Mouse (Mus musculus) liver (tissue): ENCODE measurements around the gene Acsl3.

Experiments
- DNase-seq: peaks from one replicate; pipeline ENCODE4 v3.0.0-alpha.2; 2020; ENCODE audit warnings: mixed read lengths

Acsl3 gene

DNA sequence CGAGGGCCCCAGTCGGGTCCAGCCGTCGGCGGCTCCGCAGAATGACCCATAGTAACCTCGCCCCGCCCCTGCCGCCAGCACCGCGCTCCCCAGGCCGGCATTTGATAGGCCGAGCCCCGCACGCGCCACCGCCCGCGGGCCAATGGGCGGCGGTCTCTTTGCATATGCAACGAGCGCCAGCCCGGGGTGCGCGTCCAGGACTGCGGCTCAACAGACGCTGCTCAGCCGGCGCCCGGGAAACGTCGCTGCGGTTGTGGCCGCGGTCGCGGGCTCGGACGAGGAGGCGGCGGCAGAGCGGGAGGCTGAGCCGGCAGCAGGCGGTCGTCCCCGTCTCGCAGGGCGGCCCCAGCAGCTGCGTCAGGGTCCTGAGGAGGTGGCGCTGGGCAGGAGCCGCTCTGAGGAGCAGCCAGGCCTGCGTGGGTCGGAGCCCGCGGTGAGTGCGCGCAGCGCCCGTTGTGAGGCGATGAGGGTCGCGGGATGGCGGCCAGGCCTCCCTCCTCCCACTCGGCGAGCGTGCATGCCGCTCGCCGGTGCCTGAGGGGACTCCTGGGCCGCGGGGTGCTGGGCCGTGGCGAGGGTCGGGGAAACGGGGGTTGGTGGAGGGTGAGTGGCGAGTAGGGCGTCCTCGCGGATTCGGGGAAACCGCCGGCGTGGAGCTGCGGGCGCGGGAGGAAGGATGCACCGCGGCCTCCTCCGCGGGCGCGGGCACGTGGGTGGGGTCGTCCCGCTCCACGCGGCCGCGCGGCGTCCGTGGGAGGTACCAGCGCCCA lies at the start of gene Acsl3, which contains the start of gene Utp14b:
Gene Acsl3, plus strand, starts transcription at position 155 of the 770 bp plus-strand sequence.
Gene Utp14b, plus strand, starts transcription at position 368 of the 770 bp plus-strand sequence.
- peak; percentile 97 for DNase-seq

DNA sequence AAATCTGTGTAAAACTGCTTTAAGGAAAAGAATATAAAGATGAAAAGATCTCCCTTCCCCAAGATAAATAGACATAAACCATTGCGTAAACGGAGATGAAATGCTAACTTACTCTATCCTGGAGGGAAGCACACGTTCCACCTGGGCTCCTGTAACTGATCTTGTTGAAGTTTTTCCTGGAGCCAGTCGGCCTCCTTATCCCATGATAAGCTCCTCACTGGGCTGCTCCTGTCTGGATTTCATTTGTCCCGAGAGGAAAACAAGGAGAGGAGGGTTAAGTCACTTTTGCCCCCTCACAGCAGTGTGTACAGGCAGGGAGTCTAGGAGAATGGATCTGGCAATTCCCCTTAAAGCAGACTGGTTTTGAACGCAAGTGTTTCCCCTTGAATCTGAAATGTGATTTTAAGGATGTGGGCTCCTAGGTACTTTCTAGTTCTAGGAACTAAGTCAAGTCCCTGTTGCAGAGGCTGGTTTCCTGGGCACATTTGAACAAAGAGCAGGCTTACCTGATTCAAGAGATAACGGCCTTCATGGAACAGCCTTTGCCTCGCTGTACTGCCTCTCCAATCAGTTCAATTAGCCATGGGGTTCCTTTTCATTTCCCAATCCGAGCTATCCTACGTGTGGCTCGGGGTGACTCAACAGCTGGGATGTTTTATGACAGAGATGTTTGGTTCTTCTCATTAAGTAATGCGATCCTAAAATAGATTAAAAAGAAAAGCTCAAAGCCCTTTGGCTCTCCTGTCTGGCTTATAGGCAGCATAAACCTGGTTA lies 48.3 kb upstream of the Acsl3 start:
- DNase-seq, result no peak

DNA sequence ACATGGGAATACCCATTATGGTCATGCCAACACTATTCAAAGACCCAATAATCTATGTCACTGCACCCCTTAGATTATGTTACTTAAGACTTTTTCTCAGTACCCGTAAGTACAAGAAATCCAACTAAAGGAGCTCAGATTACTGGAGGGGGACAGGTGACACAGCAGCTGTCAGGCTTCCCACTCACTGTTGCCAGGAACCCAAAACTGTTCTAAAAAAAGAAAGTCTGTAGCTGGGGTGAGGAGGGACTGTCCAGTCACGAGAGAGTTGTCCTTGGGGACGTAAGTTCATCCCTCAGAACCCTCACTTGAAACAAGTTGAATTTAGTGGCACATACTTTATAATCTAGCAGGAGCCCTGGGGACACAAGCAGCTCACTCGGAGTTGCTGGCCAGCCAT lies 46.6 kb upstream of the Acsl3 start:
- DNase-seq, result no peak

DNA sequence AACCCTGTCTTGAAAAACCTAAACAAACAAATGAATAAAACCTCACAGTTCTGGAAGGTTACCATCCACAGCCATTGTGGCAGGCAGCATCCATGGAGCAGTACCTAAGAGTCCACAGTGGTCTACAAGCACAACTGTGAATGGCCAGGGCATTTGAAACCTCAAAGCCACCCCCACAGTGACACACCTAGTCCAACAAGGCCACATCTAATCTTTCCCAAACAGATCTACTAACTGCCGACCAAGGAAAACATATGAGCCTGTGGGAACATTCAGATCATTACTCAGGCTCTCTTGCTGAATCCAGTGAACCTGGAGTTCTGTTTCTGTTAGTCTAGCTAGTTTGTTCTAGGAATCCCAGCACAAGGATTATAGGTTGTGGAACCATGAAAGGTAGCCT lies 44.7 kb upstream of the Acsl3 start:
- no peak for DNase-seq

DNA sequence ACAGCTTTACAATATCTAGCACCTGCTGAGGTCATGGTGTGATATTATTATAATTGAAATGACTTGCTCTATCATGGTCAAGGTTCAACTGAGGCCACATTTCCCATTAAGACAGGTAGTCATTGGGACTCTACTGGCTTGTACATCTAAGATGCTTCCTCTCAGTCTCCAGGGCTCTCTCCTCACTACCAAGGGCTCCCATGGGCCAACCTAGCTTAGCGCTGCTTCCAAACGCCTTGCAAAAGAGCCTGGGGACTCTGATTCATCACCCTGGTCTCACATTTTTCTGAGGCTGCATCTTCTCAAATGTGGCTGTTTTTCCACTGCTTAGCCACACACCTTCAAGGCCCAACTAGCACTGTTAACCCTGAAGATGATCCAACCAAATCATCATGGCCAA lies 33.3 kb upstream of the Acsl3 start:
- no peak for DNase-seq

DNA sequence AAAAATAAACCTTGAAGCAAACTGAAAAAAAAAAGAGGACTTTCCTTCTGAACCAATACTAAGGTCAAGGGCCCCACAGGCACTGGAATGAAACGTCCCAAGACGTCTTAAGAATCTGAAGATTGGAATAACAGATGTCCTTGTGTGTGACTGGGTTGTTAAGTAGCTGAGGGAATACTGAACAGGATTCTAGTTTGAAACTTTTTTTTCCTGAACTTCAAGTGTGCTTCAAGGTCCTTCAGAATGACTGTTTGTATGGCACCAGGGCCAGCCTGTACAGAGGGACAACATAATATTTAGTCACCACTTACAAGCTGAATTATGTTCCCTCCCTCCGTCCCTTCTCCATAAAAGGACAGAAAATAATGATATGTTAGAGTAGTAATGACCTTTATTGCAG lies 23.1 kb upstream of the Acsl3 start:
- DNase-seq, result no peak

DNA sequence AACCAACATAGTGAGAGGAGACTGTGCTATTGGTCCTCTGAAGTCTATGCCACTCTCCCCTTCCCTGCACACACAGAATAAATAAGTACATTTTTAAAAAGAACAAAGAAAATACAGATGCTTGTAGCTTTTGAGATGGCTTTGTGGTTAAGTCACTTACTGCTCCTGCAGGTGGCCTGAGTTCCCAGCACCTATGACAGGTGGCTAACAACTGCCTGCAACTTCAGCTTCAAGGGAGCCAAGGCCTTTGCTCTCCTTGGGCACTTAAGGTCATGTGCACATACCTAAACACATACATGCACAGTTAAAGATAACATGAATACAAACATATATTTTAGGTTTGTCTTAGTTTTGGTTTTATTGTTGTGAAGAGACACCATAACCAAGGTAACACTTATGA lies 16.8 kb upstream of the Acsl3 start:
- DNase-seq, result no peak

DNA sequence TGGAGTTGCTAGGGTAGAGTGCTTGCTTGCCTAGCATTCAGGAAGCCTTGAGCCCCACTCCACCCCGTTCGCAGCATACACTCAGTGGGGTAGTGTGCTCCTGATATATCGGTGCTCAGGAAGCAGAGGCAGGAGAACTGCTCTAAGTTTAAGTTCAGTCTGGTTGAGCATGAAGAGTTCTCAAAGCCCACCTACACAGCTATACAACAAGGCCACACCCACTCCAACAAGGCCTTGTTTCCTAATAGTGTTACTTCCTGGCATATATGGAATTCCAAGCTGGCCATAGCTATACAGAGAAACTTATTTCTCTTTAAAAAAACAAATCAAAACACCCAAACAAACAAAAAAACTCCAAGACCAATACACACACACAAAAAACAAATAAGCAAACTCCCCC lies 15.8 kb upstream of the Acsl3 start:
- no peak for DNase-seq

DNA sequence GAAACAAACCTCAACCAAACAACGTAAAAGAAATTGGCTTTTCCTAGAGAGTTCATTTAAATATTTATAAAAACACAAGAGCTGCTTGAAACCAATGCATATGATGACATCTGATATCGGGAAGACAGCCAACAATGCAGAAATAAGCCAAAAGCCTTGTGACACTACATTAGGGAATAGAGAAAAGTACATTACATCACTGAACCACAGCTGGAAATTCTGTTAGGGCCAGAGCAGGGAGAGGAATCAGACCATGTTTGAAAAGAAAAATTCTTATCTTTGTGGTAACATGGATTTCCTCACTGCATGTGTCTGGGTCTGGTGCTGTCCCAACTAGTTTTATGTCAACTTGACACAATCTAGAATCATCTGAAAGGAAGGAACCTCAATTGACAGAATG lies 15.4 kb upstream of the Acsl3 start:
- DNase-seq, result no peak

DNA sequence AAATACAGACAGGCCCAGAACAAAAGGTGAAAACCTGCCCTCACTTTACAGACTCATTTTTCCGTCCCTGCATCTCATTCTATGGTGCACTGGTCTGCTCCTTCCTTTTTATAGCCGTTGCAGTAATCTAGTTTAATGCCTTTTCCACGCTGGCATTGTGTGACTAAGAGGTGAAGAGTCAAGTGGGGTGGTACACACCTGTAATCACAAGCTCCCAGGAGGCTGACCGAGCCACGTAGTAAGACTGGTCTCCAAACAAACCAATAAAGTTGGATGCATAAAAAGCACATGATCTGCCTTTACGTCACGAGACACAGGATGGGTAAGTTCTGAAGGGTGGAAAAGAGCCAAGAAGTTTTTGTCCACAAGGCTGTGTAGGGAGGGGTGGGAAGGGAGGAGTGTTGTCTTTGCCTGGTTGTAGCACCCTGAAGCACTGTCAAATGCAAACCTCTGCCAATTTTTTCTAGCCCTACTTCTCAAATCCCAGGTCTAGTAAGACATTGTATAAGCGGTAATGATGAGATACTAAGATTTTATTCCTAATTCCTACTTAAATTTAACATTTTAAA lies 10.2 kb upstream of the Acsl3 start:
- no peak for DNase-seq

DNA sequence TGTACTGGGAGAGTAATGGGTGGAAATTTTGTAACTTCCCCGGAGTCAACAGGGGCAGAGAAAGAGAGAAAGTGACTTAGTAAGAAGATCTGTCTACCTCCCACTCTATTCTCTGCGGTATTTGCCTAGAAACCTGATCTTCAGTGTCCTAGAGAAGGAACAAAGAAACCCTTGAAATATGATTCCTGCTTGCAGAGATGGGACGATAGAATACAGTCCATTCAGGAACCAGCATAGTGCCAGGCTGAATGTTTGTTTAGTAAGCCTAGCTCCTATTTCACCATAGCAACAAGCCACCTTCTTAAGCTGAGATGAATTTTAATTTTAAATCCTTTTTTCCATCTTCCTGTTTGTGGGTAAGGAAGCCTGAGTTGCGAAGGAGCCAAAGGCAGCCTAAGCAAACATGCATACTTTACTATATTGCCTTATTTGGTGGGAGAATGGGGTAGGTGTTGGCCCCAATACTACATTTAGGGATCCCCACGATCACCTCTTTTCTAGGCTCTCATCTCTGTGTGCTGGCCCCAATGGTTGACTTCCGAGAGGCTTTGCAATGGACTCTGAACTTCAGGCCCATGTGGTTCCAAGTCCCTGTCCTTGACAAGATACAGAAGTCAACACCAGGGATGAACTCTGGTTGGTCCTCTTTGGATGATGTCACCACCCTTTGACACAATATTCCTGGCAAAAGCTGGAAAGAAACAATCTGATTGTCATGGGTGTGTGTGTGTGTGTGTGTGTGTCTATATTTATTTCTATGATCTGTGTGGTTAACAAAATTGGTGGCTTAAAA lies 8.2 kb upstream of the Acsl3 start:
- no peak for DNase-seq

DNA sequence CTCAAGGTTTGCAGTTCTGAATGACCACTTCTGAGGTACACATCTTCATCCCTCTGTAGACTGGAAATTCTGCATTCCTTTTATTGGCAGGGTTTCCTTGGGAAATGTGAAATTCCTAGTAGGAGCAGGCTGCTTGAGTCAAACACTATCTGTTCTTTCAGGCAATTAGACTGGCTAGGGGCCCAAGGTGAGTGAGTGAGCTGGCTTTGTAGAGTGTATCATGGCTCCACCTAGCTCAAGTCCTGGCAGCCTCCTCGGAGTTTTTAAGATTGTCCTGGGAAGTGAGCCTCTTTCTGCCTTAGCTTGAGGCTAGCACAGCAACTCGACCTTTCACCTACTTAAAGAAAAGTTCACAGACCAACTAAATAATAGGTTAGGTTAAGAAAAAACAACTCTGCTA lies 1.2 kb upstream of the Acsl3 start:
- no peak for DNase-seq

DNA sequence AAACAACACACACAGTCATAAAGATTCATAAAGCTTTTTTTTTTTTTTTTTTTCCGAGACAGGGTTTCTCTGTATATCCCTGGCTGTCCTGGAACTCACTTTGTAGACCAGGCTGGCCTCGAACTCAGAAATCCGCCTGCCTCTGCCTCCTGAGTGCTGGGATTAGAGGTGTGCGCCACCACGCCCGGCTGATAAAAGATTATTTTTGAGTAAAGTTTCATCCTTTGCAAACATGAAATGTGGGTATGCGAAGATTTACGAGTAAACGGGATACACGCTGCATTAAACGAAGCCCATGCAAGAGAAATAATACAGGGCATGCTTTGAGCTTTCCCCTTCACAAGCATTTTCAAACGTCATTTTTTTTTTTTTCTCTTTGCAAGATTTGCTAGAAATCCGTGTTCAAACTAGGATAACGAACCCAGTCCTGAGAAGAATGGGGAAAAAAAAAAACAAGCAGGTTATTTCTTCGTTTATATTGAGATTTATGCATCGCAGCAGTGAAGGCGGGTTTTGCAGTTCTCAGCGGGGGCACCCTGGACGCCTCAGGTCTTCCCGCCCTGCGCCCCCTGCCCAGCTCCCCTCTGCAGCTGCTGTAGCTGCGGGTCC lies 500 bp upstream of the Acsl3 start:
- DNase-seq, result no peak

DNA sequence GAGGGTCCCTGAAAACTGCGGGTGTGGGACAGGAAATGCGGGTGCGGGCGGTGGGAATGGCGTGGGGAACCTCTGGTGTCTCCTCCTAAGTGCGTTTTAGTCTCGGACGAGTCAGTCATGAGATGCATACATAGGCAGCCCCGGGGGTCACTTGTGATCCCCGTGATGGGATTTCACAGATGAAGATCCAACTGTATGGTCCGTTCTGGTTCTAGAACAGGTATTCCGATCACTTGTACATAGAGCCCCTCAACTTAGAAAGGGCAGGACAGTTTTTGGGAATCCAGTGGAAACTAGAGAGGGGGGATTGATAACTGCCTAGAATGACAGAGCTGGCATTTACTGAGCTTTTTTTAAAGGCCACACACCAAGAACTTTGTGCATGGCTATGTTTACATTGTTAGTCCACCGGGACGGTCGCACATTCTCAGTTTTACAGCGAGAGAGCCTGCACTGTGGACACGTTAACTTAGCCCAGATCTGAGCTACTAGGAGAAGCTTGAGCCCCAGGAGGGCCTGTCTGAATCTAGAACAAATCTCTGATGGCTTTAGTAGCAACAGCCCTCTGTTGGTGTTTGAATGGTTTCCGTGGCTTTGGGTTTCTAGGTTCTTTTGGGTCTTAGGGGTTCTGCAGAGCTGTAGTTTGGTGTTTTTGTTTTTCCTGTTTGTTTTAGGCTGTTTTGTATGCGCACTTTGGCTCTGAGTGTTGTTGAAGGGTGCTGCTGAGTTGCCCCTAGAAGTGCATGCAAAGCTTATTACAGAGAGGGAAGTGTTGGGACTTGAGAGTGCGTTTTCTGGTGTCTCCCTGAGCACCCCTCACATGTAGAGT lies 1.0 kb downstream of the Acsl3 start:
- DNase-seq, result peak; percentile 17

DNA sequence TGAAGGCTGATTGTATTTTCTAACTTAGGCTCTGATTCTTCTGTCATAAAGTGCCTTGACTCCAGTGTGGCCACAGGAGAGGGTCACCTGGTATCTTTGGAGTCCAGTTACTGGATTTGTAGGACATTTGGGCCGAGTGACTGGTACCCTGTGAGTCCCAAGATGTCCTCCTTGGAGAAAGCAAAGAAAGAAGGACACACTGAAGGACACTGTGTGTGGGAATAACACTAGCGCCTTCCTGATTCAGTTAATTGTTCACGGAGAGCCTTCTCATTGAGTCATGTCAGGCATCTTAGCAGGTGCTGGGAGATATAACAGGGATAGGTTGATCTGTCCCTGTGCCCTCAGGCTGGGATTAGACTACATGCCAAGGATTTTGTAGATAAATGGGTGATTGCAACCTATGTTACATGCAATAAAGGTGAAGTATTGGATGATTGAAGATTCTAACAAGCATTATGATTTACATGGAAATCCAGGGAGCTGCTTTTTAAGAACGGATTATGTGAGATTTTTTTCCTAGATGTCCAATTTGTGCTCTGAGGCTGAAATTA lies 1.7 kb downstream of the Acsl3 start:
- DNase-seq, result no peak

DNA sequence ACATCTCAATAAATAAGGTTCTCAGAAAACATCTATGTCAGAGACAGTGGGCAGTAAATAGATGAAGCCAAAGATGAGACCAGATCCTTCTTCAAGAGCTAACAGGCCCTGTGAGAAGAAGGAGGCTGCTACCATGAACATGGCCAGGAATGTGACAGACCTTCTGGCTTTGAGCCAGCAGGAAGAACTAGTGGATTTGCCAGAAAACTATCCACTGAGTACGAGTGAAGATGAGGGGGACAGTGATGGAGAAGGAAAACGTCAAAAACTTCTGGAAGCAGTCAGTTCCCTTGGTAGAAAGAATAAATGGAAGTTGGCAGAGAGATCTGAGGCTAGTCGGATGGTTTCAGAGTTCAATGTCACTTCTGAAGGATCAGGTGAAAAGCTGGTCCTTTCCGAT lies 6.7 kb downstream of the Acsl3 start:
- no peak for DNase-seq

DNA sequence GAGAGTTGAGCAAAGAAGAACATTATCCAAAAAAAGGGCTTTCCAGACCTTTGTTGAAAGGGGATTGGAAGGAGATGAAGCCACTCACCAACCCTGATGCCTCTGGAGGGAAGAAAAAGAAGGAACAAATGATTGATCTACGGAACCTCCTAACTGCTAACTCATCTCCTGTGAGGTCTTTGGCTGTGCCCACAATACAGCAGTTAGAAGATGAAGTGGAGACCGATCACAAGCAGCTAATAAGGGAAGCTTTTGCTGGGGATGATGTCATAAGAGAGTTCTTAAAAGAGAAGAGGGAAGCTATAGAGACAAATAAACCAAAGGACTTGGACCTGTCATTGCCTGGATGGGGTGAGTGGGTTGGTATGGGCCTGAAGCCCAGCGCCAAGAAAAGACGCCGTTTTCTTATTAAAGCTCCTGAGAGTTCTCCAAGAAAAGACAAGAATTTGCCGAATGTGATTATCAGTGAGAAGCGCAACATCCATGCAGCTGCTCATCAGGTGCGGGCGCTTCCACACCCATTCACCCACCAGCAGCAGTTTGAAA lies 8.4 kb downstream of the Acsl3 start:
- no peak for DNase-seq

DNA sequence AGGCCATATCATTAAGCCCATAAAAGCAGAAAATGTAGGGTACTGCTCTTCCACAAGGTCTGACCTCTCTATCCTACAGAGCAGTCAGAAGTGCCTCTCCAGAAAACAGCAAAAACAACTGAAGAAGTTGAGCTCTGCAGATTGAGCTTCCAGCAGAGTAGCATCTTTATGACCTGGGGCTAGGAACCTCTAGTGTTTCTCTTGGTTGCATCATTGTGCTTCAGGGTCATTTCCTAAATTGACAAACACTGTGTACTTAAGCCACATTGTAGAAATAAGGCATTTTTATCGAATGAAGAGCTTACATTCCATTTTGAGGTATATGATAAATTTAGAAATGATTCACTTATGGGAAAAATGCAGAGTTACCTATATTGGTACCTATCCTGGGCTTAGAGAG lies 9.0 kb downstream of the Acsl3 start:
- DNase-seq, result no peak

DNA sequence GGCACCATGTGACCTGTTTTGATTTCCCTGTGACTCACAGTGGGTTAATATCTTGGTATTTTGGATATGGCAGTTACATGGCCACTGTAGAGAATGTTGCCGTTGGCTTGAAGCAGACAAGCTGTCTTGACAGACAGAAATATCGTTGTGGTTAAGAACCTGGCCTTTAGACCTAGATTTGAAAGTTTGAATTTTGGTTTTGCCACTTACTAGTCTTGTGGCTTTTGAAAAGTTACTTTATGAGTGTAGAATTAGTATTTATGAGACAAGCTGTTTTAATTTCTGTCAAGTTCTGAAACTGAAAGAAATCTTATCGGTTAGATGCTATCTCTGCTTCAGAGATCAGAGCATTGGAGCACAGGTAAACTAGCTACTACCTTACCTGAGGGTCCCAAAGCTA lies 24.7 kb downstream of the Acsl3 start:
- no peak for DNase-seq

DNA sequence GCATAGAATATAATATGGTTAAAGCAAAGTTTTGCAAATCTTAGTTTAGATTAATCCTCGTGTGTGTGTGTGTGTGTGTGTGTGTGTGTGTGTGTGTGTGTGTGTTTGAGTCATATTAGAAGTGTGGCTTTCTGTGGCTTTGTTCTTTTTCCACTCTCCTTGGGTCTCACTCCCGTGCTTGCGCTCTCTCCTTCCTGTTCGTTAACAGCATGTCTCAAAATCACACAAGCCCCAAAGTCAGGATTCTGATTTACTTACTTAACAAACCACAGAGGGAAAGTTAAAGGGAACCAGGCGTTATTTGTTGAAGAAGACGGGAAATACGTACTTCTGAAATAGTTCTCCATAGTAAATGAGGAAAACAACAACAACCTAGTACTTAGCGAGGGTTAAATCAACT lies 26.5 kb downstream of the Acsl3 start:
- DNase-seq, result no peak

DNA sequence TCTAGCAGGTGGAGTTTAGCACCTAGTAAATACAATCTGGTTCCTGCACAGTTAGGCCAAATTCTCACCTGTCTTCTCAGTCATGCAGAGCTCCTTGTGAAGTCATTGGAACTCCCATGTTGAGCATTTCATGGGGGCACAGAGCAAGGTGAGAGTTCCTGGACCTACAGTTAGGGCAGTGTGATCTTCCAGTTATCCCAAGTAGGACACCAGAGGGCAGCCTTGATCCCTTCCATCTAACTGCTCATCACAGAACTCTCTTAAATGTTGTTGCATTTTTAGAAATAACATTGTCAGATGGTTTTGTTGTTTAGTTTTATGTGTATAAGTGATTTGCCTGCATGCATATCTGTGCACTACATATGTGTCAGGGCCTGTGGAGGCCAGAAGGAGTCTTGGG lies 29.2 kb downstream of the Acsl3 start:
- no peak for DNase-seq
